Mouse (Mus musculus): Measurements from ENCODE around the gene Fam72a.

Fam72a gene

DNA sequence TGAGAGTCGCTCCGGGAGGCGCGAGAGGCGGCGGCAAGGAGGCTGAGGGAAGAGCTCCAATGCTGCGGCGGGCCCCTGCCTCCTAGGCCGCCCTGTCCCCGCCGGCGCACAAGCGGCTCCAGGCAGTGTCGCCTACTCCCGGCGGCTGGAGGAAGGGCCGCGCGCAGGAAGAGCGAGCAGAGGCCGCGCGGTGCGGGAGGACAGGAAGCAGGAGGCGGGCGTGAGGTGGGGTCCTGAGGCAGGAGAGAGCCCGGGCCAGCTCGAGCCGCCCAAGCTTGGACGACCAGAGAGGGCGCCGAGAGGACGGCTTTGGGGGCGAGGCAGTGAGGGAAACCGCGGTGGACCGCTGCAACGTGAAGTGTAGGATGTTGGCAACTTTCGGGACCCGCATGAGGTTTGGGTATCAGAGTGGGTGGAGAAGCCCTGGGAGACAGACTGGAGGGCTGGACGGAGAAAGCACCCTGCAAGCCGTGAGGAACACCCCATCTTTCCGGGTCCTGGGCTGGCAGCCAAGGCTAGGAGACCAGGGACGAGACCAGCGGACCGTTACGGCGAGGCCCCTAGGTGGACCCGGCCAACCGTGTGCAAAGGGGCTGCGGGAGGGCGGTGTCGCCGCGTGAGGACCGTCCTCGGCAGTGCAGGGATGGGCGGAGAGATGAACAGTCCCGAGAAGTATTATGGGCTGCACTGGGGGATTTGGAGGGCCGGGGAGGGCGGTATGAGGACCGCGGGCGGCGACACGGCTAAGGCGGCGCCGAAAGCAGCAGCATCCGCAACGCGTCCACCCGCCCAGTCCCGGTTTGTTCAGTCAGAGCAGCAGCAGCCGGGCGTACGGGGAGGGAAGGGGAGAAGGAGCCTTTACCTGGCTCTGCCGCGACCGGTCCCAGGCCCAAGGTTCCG lies 1.1 kb upstream of the Fam72a start:
- DNase-seq (ENCODE audit: low spot score in 2 of 2) = peak; percentile 46 to 67

- DNase-seq (ENCODE audit: low spot score in 2 of 2) = peak; percentile 29 to 62
Measured at GRCm38 (mm10) chr1:131528081-131528507, 391 bp downstream of the Fam72a start.

DNA sequence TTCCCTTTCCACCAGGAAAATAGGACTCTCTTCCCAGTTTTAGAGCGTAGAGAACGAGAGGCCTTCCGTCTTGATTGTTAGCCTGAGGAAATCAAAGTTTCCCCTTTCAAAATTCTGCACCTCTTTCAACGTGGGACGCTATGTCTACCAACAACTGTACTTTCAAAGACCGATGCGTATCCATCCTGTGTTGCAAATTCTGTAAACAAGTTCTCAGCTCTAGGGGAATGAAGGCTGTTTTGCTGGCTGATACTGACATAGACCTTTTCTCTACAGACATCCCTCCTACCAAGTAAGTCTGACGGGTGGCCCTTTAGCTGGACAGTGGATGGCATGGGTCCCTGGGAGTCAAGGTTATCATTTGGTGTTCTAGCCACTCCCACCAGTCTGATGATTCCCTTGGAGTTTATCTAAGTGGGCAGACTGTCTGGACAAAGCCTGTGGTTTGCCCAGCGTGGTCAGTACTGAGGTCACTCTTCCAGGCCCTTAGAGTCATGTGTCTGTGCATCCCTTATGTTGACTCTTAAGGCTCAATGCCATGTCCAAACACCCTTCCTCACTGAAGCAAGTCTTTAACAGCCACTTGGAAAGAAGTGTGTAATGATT lies 961 bp downstream of the Fam72a start:
- DNase-seq (ENCODE audit: low spot score in 2 of 2) = no peak

- DNase-seq (ENCODE audit: low spot score in 2 of 2) = no peak
Measured at GRCm38 (mm10) chr1:131539771-131540170, 12.1 kb downstream of the Fam72a start.

DNA sequence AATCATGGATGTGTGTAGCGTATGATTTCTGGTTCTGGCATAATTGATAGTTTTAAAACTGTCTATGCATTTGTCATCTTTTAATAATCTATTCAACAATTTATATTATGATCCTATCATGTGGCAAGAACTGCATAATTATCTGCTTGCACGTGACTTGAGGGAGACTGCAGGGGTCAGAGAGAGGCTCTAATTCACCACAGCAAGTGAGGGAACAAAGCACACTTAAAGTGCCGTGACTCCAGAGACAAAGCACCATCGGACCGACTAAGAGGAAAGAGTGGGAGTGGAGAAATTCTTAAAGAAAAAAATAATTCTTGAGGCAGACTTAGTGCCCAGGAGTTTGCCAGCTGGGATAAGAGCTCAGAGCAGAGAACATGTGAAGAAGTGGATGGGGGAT lies 13.1 kb downstream of the Fam72a start:
- DNase-seq (ENCODE audit: low spot score in 2 of 2) = no peak

GRCm38 (mm10) chr1:131541431-131541830 lies 13.7 kb downstream of the Fam72a start:
- DNase-seq (ENCODE audit: low spot score in 2 of 2) = no peak

- no peak for DNase-seq (ENCODE audit: low spot score in 2 of 2)
Measured at GRCm38 (mm10) chr1:131541903-131542302, 14.2 kb downstream of the Fam72a start.

- DNase-seq (ENCODE audit: low spot score in 2 of 2) = no peak
Measured at GRCm38 (mm10) chr1:131543886-131544565, 16.3 kb downstream of the Fam72a start.

DNA sequence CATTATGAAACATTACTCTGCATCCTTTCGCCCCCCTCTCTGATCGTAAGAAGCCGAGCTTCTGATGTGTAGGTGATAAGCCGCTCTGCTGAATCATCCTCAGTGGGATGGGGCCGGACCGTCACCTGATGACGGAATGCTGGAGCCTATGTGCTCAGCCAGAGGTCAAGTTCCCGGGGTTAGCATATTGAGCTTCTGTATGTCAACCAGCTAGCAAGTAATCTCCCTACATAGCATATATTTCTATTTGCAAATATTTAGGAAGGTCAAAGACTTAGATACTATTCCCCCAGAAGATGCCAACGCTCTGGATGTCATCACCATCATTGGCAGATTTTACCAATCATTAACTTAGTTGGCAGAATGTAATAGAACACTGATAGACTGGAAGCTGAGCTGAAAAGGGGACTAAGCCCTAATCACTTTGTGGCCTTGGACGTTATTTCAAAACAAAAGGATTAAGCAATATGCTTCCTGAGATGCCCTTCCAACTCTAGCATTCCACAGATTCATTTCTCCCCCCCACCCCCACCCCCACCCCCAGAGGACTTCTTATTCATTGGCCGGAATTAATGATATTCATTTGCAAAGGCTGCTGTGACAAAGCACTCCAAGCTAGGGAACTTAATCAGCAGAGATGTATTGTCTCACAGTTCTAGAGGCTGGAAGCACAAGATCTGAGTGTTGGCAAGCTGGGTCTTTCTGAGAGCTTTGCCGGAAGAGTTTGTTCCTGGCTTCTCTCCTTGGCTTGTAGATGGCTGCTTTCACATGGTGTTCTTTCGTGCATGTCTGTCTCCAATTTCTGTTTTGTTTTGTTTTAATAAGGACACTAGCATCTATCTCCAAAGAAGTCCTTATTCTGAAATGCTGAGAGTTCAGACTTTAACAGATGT lies 19.3 kb downstream of the Fam72a start:
- DNase-seq (ENCODE audit: low spot score in 2 of 2) = no peak

GRCm38 (mm10) chr1:131548494-131549365 lies 21.0 kb downstream of the Fam72a start:
- peak in 1 of 2 experiments; percentile 20 for DNase-seq (ENCODE audit: low spot score in 2 of 2)

DNA sequence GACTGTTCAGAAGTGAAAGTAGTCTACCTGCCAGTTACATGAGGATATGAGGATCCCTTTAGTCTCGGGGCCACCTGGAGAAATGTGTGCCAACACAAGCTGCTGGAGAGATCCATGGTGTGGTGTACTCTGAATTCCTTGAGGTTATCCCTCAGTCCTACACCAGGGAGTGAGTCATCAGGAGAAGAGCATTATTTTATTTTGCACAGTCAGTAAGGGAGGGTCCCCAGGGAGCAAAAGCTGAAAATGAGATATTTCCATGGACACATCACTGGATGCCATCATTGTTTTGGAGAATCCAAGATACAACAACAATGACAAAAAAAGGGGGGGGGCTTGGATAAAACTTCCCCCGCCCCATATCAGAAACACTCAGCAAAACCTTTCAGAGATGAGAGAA lies 24.3 kb downstream of the Fam72a start:
- no peak for DNase-seq (ENCODE audit: low spot score in 2 of 2)

DNA sequence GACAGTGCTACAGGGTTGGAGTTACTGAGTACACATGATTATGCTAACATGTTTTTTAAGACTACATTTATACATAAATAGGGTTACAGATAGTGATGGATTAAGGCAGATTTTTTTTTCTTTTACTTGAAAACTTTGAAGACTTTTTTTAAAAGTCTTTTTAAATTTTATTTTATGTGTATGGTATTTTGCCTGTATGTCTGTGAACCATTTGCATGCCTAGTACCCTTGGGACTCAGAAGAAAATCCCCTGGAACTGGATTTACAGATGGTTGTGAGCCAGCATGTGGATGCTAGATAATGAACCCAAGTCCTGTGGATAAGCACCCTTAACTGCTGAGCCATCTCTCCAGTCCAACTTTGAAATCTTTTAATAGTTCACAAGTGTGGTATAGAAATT lies 25.7 kb downstream of the Fam72a start:
- no peak for DNase-seq (ENCODE audit: low spot score in 2 of 2)

DNA sequence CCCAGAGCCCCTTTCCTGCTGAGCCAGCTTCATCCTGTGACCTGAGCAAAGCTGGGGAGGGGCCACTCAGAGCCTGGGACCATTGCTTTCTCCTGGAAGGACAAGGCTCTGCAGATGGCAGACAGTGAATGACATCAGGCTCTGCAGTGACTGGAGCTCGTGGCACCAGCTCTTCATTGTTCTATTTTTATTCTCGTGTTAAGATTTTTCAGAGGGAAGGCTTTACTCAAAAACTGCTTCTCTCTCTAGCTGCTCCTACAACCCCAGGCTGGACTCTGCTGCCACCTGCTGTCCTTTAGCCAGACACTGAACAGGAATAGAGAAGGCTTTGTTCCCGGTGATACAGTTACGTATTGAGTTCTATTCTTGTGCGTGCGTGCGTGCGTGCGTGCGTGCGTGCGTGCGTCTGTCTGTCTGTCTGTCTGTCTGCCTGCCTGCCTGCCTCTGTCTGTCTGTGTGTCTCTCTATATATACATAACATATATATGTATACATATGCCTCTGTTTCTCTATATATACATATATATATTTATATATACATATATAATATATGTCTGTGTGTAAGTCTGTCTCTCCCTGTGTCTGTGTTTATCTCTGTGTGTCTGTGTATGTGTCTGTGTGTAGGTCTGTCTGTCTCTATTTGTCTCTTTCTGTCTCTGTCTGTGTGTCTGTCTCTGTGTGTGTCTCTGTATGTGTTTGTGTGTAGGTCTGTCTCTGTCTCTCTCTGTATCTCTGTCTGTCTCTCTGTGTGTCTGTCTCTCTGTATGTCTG lies 27.5 kb downstream of the Fam72a start:
- DNase-seq (ENCODE audit: low spot score in 2 of 2) = peak; percentile 39 to 76

DNA sequence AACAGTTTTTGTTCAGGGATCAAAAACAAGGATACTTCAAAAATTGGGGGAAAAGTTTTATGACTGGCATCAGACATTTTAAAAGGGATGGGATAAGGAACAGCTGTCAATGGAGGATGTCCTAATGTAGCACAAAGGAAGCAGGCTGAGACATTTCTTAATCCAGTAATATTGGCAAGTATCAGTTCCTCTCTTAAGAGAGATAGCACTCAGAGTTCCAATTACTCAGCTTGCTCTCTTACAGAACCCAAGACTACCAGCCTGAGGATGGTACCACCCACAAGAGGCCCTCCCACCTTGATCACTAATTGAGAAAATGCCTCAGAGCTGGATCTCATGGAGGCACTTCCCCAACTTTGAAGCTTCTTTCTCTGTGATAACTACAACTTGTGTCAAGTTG lies 32.8 kb downstream of the Fam72a start:
- no peak for DNase-seq (ENCODE audit: low spot score in 2 of 2)

- no peak for DNase-seq (ENCODE audit: low spot score in 2 of 2)
Measured at GRCm38 (mm10) chr1:131562081-131562480, 34.4 kb downstream of the Fam72a start.

- peak in 1 of 2 experiments; percentile 35 for DNase-seq (ENCODE audit: low spot score in 2 of 2)
Measured at GRCm38 (mm10) chr1:131566056-131566455, 38.4 kb downstream of the Fam72a start.

- no peak for DNase-seq (ENCODE audit: low spot score in 2 of 2)
Measured at GRCm38 (mm10) chr1:131569721-131570120, 42.0 kb downstream of the Fam72a start.

DNA sequence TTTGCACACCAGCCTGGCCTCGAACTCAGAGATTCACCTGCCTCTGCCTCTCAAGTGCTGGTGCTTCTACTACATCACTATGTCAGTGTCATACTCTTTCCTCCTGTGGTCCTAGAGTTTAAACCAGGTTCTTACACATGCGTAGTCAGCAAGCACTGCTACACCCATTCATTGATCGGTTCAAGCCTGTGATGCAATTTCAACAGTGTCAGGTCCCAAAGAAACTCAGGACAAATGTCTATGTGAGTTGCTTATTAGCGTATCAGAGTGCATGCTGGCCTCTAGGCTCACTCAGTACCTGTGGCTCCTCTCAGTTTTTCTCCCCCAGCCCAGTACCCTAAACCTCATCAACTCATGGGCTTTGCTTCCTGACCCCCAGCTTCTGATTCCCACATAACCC lies 42.7 kb downstream of the Fam72a start:
- DNase-seq (ENCODE audit: low spot score in 2 of 2) = no peak

DNA sequence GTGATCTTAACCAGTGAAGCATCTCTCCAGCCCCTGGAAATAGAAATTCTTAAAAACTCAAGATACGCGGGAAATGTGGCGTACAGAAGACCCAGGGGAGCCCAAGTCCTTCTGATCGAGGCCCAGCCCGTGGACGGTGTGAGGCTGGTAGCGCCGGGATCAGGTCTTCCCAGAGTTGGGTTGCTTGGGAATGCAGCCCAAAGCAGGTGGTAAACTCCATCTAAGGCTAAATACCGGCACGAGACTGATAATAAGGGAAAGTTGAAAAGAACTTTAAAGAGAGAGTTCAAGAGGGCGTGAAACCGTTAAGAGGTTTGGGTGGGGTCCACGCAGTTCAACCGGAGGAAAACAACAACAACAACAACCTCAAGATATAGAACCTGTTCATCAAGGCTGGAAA lies 46.0 kb downstream of the Fam72a start:
- DNase-seq (ENCODE audit: low spot score in 2 of 2) = no peak

Measured in cerebellum, postnatal 4 days (tissue).